Mouse (Mus musculus) A20 (cell line): ENCODE data around the gene Dot1l.

Experiments used
- DNase-seq: peaks from one replicate; pipeline ENCODE4 v3.0.0-alpha.2; 2011; ENCODE audit warnings: low read depth, low spot score

Gene Dot1l

DNA sequence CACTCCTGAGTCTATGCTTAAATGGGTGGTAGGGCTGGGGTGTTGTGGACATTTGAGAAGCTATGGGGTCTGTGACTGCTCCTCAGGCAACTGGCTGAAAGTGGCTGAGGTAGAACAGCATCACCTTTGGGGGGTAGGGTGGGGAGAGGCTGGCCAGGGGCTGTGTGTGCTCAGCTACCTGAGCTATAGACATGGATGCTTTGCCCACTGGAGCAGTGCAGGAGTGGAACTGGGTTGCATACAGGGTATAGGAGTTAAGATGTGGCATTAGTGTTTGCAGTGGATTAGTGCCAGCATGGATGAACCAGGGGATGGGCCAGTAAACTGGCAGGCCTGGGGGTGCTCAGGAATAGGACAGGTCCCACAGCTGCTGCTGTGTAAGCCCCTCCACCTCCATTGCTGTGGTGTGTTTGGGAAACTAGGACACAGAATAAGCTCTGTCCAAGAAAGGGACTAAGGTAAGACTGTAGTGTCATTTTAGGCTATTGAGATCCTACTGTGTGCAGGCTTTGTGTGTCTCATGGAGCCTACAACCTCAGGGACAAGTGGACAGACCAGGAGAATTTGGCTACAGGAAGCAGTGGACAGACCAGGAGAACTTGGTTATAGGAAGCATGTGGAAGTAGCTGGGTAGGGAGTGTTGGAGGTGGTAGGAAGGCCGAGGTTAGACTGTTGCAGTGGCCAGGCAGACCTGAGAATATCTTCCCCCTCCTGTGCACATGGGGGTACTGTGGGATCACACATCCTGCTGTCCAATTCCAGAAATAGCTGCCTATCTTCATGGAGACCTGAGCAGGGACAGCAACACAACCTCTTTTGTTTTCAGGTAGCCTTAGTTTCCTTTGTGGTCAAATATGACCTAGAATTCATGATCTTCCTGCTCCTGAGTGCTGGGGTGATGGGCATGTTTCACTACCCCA, 74.6 kb downstream of the Dot1l start:
- no peak for DNase-seq

- DNase-seq, result peak; percentile 79
Observed at GRCm38 (mm10) chr10:80831136-80831535, 76.1 kb downstream of the Dot1l start.

- DNase-seq, result no peak
Observed at GRCm38 (mm10) chr10:80832818-80833217, 77.8 kb downstream of the Dot1l start.

DNA sequence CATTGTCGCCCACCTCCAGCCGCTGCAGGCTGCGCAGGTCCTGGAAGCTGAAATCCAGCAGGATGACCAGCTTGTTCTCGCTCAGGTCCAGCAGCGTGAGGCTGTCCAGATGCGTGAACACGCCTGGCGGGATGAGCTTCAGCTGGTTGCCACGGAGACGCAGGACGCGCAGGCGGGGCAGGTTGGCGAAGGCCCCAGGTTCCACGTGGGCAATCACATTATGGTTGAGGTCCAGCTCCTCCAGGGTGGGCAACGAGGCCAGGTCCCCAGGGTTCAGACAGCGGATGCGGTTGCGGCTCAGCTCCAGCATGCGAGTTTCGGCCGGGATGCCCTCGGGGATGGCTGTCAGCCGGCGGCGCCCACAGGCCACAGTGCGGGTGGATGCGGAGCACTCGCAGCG, 80.6 kb downstream of the Dot1l start:
- no peak for DNase-seq

GRCm38 (mm10) chr10:80836949-80837379, 82.0 kb downstream of the Dot1l start:
- no peak for DNase-seq

DNA sequence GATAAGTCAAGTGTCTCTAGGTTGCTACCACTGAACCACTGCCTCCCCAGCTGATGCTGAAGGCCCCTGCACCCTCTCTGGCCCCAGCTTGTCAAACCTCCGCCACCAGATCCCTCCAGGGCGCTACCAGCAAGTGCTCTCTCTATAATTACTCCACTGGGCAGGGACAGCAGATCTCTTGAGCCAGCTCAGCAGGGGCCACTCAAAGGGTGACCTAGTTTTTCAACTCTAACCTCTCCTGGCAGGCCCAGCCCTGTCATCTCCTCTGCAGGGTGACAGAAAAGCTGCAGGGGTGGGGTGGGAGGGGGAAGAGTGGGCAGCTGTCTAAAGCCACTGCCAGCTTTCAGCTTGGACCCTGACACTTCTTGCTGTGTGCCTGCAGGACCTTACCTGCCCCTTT, 82.8 kb downstream of the Dot1l start:
- DNase-seq, result no peak

DNA sequence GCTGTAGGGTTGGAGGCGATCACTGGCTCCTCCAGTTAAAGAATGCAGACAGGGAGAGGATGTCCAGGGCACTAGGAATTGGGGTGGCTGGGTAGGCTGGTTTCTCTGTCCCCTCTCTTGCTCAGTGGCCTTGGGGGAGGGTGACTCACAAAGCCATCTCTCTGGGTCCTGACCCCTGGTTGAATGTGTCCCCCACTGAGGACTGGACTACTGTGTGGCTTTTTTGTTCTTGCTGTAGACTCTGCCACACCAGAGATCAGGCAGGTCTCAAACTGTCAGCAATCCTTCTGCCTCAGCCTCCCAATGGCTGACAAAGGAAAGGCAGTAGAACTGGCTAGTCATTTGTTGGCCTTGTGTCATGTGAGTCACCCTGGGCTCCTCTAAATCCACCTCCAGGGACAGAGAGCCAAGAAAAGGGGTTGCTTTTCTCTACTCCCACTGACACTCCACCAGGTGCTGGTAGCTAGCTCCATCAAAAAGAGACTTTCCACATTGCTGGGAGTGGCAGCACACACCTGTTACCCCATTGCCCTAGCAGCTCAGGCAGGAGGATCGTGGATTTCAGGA, 83.4 kb downstream of the Dot1l start:
- no peak for DNase-seq

DNA sequence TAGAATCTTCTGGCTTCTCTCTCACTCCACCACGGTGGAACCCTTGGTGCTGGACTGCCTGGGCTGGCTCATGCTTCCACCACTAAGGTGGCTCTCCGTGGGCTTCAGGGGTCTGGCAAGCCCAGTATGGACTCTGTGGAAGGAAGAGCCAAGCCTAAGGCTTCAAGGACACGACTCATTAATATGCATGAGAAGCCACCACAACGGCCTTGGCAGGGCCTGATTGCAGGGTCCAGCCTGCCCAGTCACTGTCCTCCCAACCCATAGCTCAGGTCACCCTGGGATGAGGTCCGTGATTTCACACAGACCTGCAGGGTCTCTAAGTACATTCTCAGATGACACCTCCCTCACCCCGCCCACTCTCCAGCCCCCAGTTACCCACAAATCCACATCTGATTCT, 84.8 kb downstream of the Dot1l start:
- DNase-seq, result no peak

- DNase-seq, result no peak
Observed at GRCm38 (mm10) chr10:80841685-80842084, 86.7 kb downstream of the Dot1l start.

DNA sequence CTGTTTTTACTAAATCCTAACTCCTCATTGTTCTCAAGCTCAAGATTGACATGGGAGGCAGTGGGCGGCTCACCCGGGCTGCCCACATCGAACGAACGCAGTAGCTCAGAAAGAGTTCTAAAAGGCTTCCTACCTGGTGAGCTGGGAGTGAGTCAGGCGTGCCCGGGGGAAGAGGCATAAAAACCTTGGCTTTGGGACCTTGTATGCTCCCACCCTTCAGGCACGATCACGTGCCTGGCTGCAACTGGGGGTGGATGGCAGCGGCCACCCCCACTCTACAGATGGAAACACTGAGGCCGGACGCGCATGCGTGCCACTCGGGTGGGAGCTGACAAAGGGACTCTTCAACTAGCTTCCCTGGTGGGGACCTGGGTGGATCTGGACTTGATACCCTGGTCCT, 87.3 kb downstream of the Dot1l start:
- no peak for DNase-seq

GRCm38 (mm10) chr10:80843087-80843930, 88.3 kb downstream of the Dot1l start:
- DNase-seq, result no peak

GRCm38 (mm10) chr10:80843931-80844547, 89.0 kb downstream of the Dot1l start, which contains the start of gene Lingo3:
Lingo3 (minus strand) TSS chr10:80844039.
- no peak for DNase-seq
